Mouse (Mus musculus) ZHBTc4 (cell line): ENCODE measurements around the gene Trim30d.
"Not testable (repeated sequence)": the region's sequence is repeated elsewhere in the genome, so short reads cannot be mapped to it uniquely, and the experiment has no call there.

Source experiments
- DNase-seq: peaks from one replicate; pipeline ENCODE4 v3.0.0-alpha.2; 2011; ENCODE audit warnings: low read depth, low spot score

Gene Trim30d

GRCm38 (mm10) chr7:104507421-104508065, at the start of gene Trim30d:
Gene Trim30d (minus strand): TSS chr7:104507849.
- DNase-seq = not testable (repeated sequence)

- no peak for DNase-seq
These were observed 45.1 kb upstream of the Trim30d start for GRCm38 (mm10) chr7:104552700-104553099.

GRCm38 (mm10) chr7:104549833-104550232, 42.2 kb upstream of the Trim30d start, which contains the start of gene Olfr651:
Gene Olfr651 (plus strand): TSS chr7:104550133.
- DNase-seq = no peak

GRCm38 (mm10) chr7:104501589-104502371, 5.9 kb downstream of the Trim30d start:
- DNase-seq = no peak

GRCm38 (mm10) chr7:104501186-104501585, 6.5 kb downstream of the Trim30d start:
- not testable (repeated sequence) for DNase-seq

- not testable (repeated sequence) for DNase-seq
These were observed 8.2 kb downstream of the Trim30d start for GRCm38 (mm10) chr7:104499464-104499863.

GRCm38 (mm10) chr7:104465065-104465744, 42.4 kb downstream of the Trim30d start, which contains the start of gene Trim30a:
Gene Trim30a (minus strand): TSS chr7:104465193.
- DNase-seq = no peak

- DNase-seq = peak; percentile 49
These were observed 61.5 kb downstream of the Trim30d start for GRCm38 (mm10) chr7:104445961-104446645.
